Mouse (Mus musculus): Measurements from ENCODE around the gene Phactr2. TPM values are rescaled to one million over a fixed set of nuclear protein-coding genes. Genes with fewer than 3 reads are reported as not detected.

Phactr2 gene
- polyA plus RNA-seq, 1 experiment from 2014 or later: 4.6 TPM

- Histone ChIP-seq H3K4me3 (replicated peaks) (no peak overlapping the region), H3K36me3 (replicated peaks) (no peaks in the 10 kb centered on the region), H3K27me3 (no peaks in the 10 kb centered on the region), H3K4me1 (replicated peaks) (0 out of 2 replicates have a peak, but pooled peaks cover 3% of the 10 kb centered on the region), H3K9ac (no peak overlapping the region), H3K9me3 (replicated peaks) (no peaks in the 10 kb centered on the region), H3K27ac (replicated peaks) (no peak overlapping the region), H3K4me2 (no peak overlapping the region)
- ATAC-seq (ENCODE audit: insufficient read depth): no peak
- whole genome bisulfite sequencing (ENCODE audit: insufficient replicate concordance): 61% methylated on average over 3 of the region's 3 CpGs
Observed at GRCm38 (mm10) chr10:13446791-13447249, 27.4 kb downstream of the Phactr2 start.

GRCm38 (mm10) chr10:13444257-13444656 lies 30.0 kb downstream of the Phactr2 start:
- 12% methylated on average over 5 of the region's 5 CpGs for WGBS (ENCODE audit: insufficient replicate concordance)
- H3K4me2 ChIP-seq: no peak overlapping the region
- no peaks in the 10 kb centered on the region for H3K27me3 ChIP-seq
- no peak overlapping the region for H3K4me3 ChIP-seq (replicated peaks)
- H3K27ac ChIP-seq (replicated peaks): no peak overlapping the region
- no peaks in the 10 kb centered on the region for H3K36me3 ChIP-seq (replicated peaks)
- H3K9me3 ChIP-seq (replicated peaks): no peaks in the 10 kb centered on the region
- H3K9ac ChIP-seq: no peak overlapping the region
- 0 out of 2 replicates have a peak, but pooled peaks cover 3% of the 10 kb centered on the region for H3K4me1 ChIP-seq (replicated peaks)
- no peak for ATAC-seq (ENCODE audit: insufficient read depth)

DNA sequence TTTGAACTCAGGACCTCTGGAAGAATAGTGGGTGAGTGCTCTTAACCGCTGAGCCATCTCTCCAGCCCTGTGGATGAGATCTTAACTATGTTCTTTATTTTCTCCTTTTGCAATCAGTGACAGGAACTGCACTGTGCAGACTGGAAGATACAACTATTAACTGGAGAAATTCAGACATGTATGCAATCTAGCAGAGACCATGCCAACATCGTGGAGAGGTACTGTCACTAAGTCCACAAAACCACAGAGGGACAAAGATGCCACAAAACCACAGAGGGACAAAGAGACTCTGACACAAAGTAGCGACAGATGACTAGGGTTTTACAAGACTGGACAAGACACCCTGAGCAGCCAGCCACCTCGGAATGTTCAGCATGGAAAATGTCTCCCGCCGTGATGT lies 30.6 kb downstream of the Phactr2 start:
- Histone ChIP-seq H3K36me3 (replicated peaks) (no peaks in the 10 kb centered on the region), H3K27me3 (no peaks in the 10 kb centered on the region), H3K4me3 (replicated peaks) (no peak overlapping the region), H3K9me3 (replicated peaks) (no peaks in the 10 kb centered on the region), H3K4me1 (replicated peaks) (0 out of 2 replicates have a peak, but pooled peaks cover 3% of the 10 kb centered on the region), H3K9ac (no peak overlapping the region), H3K4me2 (no peak overlapping the region), H3K27ac (replicated peaks) (no peak overlapping the region)
- ATAC-seq (ENCODE audit: insufficient read depth): no peak
- 42% methylated on average over 6 of the region's 6 CpGs for WGBS (ENCODE audit: insufficient replicate concordance)

DNA sequence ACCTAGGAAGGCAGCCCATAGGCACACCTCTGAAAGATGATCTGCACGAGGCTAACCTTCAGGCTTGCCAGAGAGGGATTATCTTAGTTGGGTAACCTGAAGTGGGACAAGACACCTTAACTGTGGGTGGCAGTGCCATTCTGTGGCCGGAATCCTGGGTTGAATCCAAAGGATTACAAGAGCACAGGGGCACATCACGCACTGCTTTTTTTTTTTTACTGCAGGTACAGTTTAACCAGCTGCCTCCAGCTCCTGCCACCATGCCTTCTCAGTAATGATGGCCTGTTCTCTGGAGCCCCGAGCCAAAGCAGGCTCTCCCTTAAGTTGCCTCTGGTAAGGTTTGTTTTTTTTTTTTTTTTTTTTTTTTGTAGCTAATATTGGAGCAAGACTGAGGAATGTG lies 33.9 kb downstream of the Phactr2 start:
- Histone ChIP-seq H3K36me3 (replicated peaks) (no peaks in the 10 kb centered on the region), H3K27ac (replicated peaks) (no peak overlapping the region), H3K9me3 (replicated peaks) (no peaks in the 10 kb centered on the region), H3K9ac (no peak overlapping the region), H3K4me2 (no peak overlapping the region), H3K4me1 (replicated peaks) (0 out of 2 replicates have a peak, but pooled peaks cover 3% of the 10 kb centered on the region), H3K27me3 (no peaks in the 10 kb centered on the region), H3K4me3 (replicated peaks) (no peak overlapping the region)
- ATAC-seq (ENCODE audit: insufficient read depth): no peak
- 55% methylated on average over 4 of the region's 4 CpGs for WGBS (ENCODE audit: insufficient replicate concordance)

DNA sequence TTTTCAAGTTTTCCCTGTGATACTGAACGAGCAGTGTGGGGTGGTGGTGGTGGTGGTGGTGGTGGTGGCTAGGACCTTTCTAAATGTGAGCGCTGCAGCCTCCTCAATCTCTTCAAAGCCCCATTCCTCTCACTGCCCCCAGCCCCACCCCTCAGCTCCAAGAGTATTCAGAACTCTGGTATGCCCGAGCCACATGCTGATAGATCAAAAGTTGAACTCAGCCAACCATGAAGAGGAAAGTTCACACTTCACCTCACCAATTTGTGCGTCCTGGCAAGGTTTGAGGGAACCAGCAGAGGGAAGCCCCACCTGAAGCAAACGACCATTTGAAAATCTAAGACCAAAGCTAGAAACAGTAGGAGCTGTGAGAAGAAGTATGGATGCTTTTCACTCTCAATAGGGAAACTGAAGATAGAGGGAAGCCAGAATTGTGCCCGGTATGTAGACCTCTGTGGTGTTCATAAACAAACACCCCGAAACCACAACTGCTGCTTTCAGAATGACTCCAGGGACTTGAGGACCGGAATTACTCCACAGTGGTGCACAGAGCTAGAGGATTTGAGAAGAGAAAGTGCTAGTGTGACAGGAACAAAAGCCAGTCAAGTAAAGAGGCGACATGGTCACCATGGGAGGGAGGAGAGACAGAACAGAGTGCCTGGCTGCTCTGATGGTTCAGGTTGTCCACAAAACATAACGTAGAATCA lies 35.9 kb downstream of the Phactr2 start:
- no peaks in the 10 kb centered on the region for H3K9me3 ChIP-seq (replicated peaks)
- ATAC-seq (ENCODE audit: insufficient read depth): no peak
- no peak overlapping the region for H3K9ac ChIP-seq
- H3K27ac ChIP-seq (replicated peaks): no peak overlapping the region
- no peaks in the 10 kb centered on the region for H3K27me3 ChIP-seq
- no peak overlapping the region for H3K4me3 ChIP-seq (replicated peaks)
- H3K36me3 ChIP-seq (replicated peaks): no peaks in the 10 kb centered on the region
- H3K4me1 ChIP-seq (replicated peaks): no peaks in the 10 kb centered on the region
- 42% methylated on average over 10 of the region's 10 CpGs for WGBS (ENCODE audit: insufficient replicate concordance)
- no peak overlapping the region for H3K4me2 ChIP-seq

- ATAC-seq (ENCODE audit: insufficient read depth): no peak
- no peak overlapping the region for H3K9ac ChIP-seq
- no peaks in the 10 kb centered on the region for H3K4me1 ChIP-seq (replicated peaks)
- no peak overlapping the region for H3K27ac ChIP-seq (replicated peaks)
- no peak overlapping the region for H3K4me2 ChIP-seq
- no peaks in the 10 kb centered on the region for H3K36me3 ChIP-seq (replicated peaks)
- H3K27me3 ChIP-seq: no peaks in the 10 kb centered on the region
- H3K9me3 ChIP-seq (replicated peaks): no peaks in the 10 kb centered on the region
- H3K4me3 ChIP-seq (replicated peaks): no peak overlapping the region
- 69% methylated on average over 9 of the region's 9 CpGs for WGBS (ENCODE audit: insufficient replicate concordance)
Observed at GRCm38 (mm10) chr10:13437011-13437410, 37.2 kb downstream of the Phactr2 start.

DNA sequence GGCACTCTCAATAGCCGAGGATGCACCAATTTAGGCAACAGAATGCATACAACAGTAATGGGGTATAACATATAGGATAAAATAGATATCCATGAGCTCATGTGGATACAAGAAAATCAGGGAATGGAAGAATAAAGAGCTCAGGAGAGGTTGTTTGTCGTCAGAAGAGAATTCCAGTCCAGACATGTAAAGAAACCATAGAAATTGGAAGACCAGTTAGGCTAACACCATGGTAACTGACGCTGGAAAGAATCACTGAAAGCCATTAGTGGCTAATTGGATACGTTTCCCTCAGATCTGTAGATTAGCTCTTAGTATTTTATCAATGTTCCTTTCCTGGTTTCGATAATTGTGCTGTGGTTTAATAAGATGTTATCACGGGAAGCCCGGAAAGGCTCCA lies 41.2 kb downstream of the Phactr2 start:
- Histone ChIP-seq H3K9me3 (replicated peaks) (no peaks in the 10 kb centered on the region), H3K27ac (replicated peaks) (no peak overlapping the region), H3K4me3 (replicated peaks) (no peak overlapping the region), H3K4me2 (no peak overlapping the region), H3K4me1 (replicated peaks) (no peaks in the 10 kb centered on the region), H3K36me3 (replicated peaks) (no peaks in the 10 kb centered on the region), H3K27me3 (no peaks in the 10 kb centered on the region), H3K9ac (no peak overlapping the region)
- ATAC-seq (ENCODE audit: insufficient read depth): no peak
- 65% methylated on average over 7 of the region's 7 CpGs for WGBS (ENCODE audit: insufficient replicate concordance)

GRCm38 (mm10) chr10:13431641-13432540 lies 42.3 kb downstream of the Phactr2 start:
- no peak overlapping the region for H3K27ac ChIP-seq (replicated peaks)
- no peak for ATAC-seq (ENCODE audit: insufficient read depth)
- WGBS (ENCODE audit: insufficient replicate concordance): 36% methylated on average over 8 of the region's 8 CpGs

DNA sequence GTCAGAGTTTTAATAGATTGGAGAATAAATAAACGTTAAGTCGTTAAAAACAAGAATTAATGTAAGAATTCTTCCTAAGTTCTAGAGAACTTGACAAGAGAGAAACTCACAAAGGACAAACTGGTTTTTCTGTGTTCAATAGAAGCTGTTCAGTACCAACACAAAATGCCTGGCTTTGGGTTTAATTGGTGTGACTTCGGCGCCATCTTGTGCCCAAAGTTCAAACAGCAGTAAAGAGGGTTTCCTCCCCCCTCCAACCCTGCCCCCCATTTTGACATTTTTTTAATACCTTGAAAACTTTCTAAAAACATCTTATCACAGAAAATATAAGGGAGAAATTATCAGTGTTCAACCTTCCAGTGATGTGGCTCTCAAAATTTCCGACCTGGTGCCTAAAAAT lies 44.4 kb downstream of the Phactr2 start:
- no peak overlapping the region for H3K27ac ChIP-seq (replicated peaks)
- no peaks in the 10 kb centered on the region for H3K36me3 ChIP-seq (replicated peaks)
- H3K4me3 ChIP-seq (replicated peaks): no peak overlapping the region
- H3K4me1 ChIP-seq (replicated peaks): no peaks in the 10 kb centered on the region
- H3K9me3 ChIP-seq (replicated peaks): no peaks in the 10 kb centered on the region
- H3K27me3 ChIP-seq: no peaks in the 10 kb centered on the region
- H3K4me2 ChIP-seq: no peak overlapping the region
- ATAC-seq (ENCODE audit: insufficient read depth): no peak
- WGBS (ENCODE audit: insufficient replicate concordance): 11% methylated on average over 5 of the region's 5 CpGs
- H3K9ac ChIP-seq: no peak overlapping the region

More at GRCm38 (mm10) chr10:13431641-13432540, 42.3 kb downstream of the Phactr2 start:
- no peak overlapping the region for H3K4me3 ChIP-seq (replicated peaks)
- no peaks in the 10 kb centered on the region for H3K9me3 ChIP-seq (replicated peaks)
- no peak overlapping the region for H3K9ac ChIP-seq
- H3K36me3 ChIP-seq (replicated peaks): no peaks in the 10 kb centered on the region
- no peak overlapping the region for H3K4me2 ChIP-seq
- H3K27me3 ChIP-seq: no peaks in the 10 kb centered on the region
- H3K4me1 ChIP-seq (replicated peaks): no peaks in the 10 kb centered on the region

DNA sequence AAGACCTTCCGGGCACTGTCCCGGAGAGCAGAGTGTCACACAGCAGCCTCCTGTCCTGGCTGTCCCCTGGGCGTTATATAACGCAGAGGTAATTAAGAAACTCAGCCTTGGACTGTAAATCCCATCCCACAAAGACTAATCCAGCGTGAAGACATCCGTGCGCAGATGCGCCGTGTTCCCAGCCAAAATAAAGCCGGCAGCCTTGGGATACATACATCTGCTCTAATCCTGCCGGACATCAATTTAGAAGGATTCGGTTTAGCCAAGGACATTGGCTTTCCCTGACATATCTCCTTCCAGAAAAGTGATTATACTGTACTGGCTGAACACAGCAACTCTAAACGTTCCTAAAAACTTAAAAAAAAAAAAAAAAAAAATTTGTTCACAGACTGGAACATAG lies 45.0 kb downstream of the Phactr2 start:
- no peak for ATAC-seq (ENCODE audit: insufficient read depth)
- Histone ChIP-seq H3K9me3 (replicated peaks) (no peaks in the 10 kb centered on the region), H3K4me1 (replicated peaks) (no peaks in the 10 kb centered on the region), H3K36me3 (replicated peaks) (no peaks in the 10 kb centered on the region), H3K27ac (replicated peaks) (no peak overlapping the region), H3K9ac (no peak overlapping the region), H3K4me3 (replicated peaks) (no peak overlapping the region), H3K4me2 (no peak overlapping the region), H3K27me3 (no peaks in the 10 kb centered on the region)
- 72% methylated on average over 13 of the region's 13 CpGs for WGBS (ENCODE audit: insufficient replicate concordance)

DNA sequence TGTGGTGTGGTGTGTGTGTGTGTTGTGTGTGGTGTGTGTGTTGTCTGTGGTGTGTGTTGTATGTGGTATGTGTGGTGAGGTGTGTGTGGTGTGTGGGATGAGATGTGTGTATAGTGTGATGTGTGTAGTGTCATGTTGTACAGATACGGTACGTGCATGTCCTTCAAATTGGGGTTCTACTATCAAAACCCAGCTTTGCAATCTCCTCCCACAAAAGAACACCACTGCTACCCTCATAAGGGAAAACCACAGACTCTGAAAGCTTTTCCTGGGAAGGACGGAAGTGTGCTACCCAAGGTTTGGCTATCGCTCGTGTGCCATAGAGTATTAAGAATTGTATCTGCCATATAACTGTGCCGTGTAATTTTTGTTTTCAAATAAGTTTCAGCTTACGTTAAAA lies 45.7 kb downstream of the Phactr2 start:
- 27% methylated on average over 7 of the region's 7 CpGs for WGBS (ENCODE audit: insufficient replicate concordance)
- no peak overlapping the region for H3K27ac ChIP-seq (replicated peaks)
- no peaks in the 10 kb centered on the region for H3K36me3 ChIP-seq (replicated peaks)
- H3K27me3 ChIP-seq: no peaks in the 10 kb centered on the region
- H3K9me3 ChIP-seq (replicated peaks): no peaks in the 10 kb centered on the region
- ATAC-seq (ENCODE audit: insufficient read depth): no peak
- no peaks in the 10 kb centered on the region for H3K4me1 ChIP-seq (replicated peaks)
- H3K4me2 ChIP-seq: no peak overlapping the region
- H3K4me3 ChIP-seq (replicated peaks): no peak overlapping the region
- no peak overlapping the region for H3K9ac ChIP-seq
